Mouse (Mus musculus) lung, postnatal 0 days (tissue): ENCODE data around the gene Pcdh15. TPM values are rescaled to one million over a fixed set of nuclear protein-coding genes. Genes with fewer than 3 reads are reported as not detected.

Experiments used
- ATAC-seq: fragments of 200-750 bp; cut with Nextera tagmentation; 2 replicates; pipeline ENCODE4 v1.8.0; 2017; ENCODE audit warnings: moderate library complexity
- DNase-seq: peaks from one replicate; pipeline ENCODE4 v3.0.0-alpha.2; 2016; ENCODE audit warnings: low spot score
- H3K27ac ChIP-seq: fragments of 300-500 bp; sonication (generic); 2 replicates; pipeline ENCODE4 v1.5.1; 2014; ENCODE audit warnings: antibody characterized with exemption, mild to moderate bottlenecking, low read length, mixed read lengths
- H3K27me3 ChIP-seq: fragments of 300-500 bp; sonication (generic); replicated peaks from 2 replicates; pipeline ENCODE4 v1.6.1; 2014; ENCODE audit warnings: low read length, mixed read lengths; ENCODE audit not compliant: insufficient read depth
- H3K36me3 ChIP-seq: fragments of 300-500 bp; sonication (generic); 2 replicates; pipeline ENCODE4 v1.6.1; 2014; ENCODE audit warnings: low read length, mixed read lengths; ENCODE audit not compliant: insufficient read depth
- H3K4me1 ChIP-seq: fragments of 300-500 bp; sonication (generic); 2 replicates; pipeline ENCODE4 v1.6.1; 2014; ENCODE audit warnings: antibody characterized with exemption, low read depth, low read length, mixed read lengths; ENCODE audit not compliant: insufficient read depth
- H3K4me2 ChIP-seq: fragments of 300-500 bp; sonication (generic); replicated peaks from 2 replicates; pipeline ENCODE4 v1.6.1; 2014; ENCODE audit warnings: low read depth, mild to moderate bottlenecking, low read length, moderate library complexity, mixed read lengths
- H3K4me3 ChIP-seq: fragments of 300-500 bp; sonication (generic); 2 replicates; pipeline ENCODE4 v1.5.1; 2014; ENCODE audit warnings: low read depth, low read length
- H3K9ac ChIP-seq: fragments of 300-500 bp; sonication (generic); replicated peaks from 2 replicates; pipeline ENCODE4 v1.6.1; 2014; ENCODE audit warnings: low read depth, mild to moderate bottlenecking
- H3K9me3 ChIP-seq: fragments of 300-500 bp; sonication (generic); 2 replicates; pipeline ENCODE4 v1.6.1; 2016; ENCODE audit warnings: low read length, mixed read lengths
- CTCF ChIP-seq: IDR thresholded peaks from 2 replicates; pipeline ENCODE4 v1.5.1; 2016; ENCODE audit warnings: antibody characterized with exemption, mild to moderate bottlenecking
- EP300 ChIP-seq: IDR thresholded peaks from 2 replicates; pipeline ENCODE4 v1.6.1; 2016; ENCODE audit warnings: antibody characterized with exemption, mild to moderate bottlenecking, control low read depth
- WGBS: fragments of 180-500 bp; shearing (Covaris S2); extraction: QIAGEN DNeasy Blood & Tissue Kit; methylation state at CpG from one replicate; pipeline ENCODE4 v1.1.7; 2014; 5-methylcytosine and 5-hydroxymethylcytosine counted together
- polyA plus RNA-seq: library from polyadenylated mRNA; unstranded; fragments of >200 nt; fragmentation: Nextera tagmentation; extraction: Ambion mirVana; gene quantifications from 2 replicates; pipeline ENCODE4 v1.2.1, GENCODE M21; 2015

Gene Pcdh15
- polyA plus RNA-seq, 1 experiment from 2014 or later = 0.06 TPM

- DNase-seq = no peak
- no peak overlapping the region for H3K27ac ChIP-seq
- H3K27me3 ChIP-seq = no peaks in the 10 kb centered on the region
- TF ChIP-seq CTCF = no peak
- TF ChIP-seq EP300 = no peak
- no peaks in the 10 kb centered on the region for H3K9me3 ChIP-seq
- ATAC-seq = no peak
- WGBS = 42% methylated on average over 2 of the region's 2 CpGs
- no peak overlapping the region for H3K9ac ChIP-seq
- no peak overlapping the region for H3K4me2 ChIP-seq
- H3K4me3 ChIP-seq = no peak overlapping the region
- no peaks in the 10 kb centered on the region for H3K4me1 ChIP-seq
- H3K36me3 ChIP-seq = no peaks in the 10 kb centered on the region
Observed at GRCm38 (mm10) chr10:74621837-74622236, 1522.7 kb downstream of the Pcdh15 start.

- no peaks in the 10 kb centered on the region for H3K4me1 ChIP-seq
- no peaks in the 10 kb centered on the region for H3K9me3 ChIP-seq
- DNase-seq = no peak
- TF ChIP-seq CTCF = no peak
- TF ChIP-seq EP300 = no peak
- no peaks in the 10 kb centered on the region for H3K27me3 ChIP-seq
- no peak overlapping the region for H3K4me3 ChIP-seq
- WGBS = 56% methylated on average over 4 of the region's 4 CpGs
- no peak overlapping the region for H3K9ac ChIP-seq
- ATAC-seq = no peak
- no peak overlapping the region for H3K4me2 ChIP-seq
- no peaks in the 10 kb centered on the region for H3K36me3 ChIP-seq
- no peak overlapping the region for H3K27ac ChIP-seq
Observed at GRCm38 (mm10) chr10:74625715-74626114, 1526.6 kb downstream of the Pcdh15 start.

GRCm38 (mm10) chr10:74626596-74626995, 1527.5 kb downstream of the Pcdh15 start:
- Histone ChIP-seq H3K36me3 (no peaks in the 10 kb centered on the region), H3K27ac (no peak overlapping the region), H3K27me3 (no peaks in the 10 kb centered on the region), H3K4me3 (no peak overlapping the region), H3K4me1 (no peaks in the 10 kb centered on the region), H3K9me3 (no peaks in the 10 kb centered on the region), H3K4me2 (no peak overlapping the region), H3K9ac (no peak overlapping the region)
- no peak for ATAC-seq
- no peak for TF ChIP-seq EP300
- no peak for TF ChIP-seq CTCF
- no peak for DNase-seq
- WGBS = 37% methylated on average over 10 of the region's 10 CpGs

GRCm38 (mm10) chr10:74631314-74631713, 1532.2 kb downstream of the Pcdh15 start:
- TF ChIP-seq CTCF = no peak
- no peak for TF ChIP-seq EP300
- WGBS = 73% methylated on average over 9 of the region's 9 CpGs
- H3K9me3 ChIP-seq = no peaks in the 10 kb centered on the region
- H3K4me2 ChIP-seq = no peak overlapping the region
- DNase-seq (no peak), ATAC-seq (no peak)
- no peak overlapping the region for H3K4me3 ChIP-seq
- no peak overlapping the region for H3K9ac ChIP-seq
- H3K27me3 ChIP-seq = no peaks in the 10 kb centered on the region
- no peaks in the 10 kb centered on the region for H3K4me1 ChIP-seq
- H3K36me3 ChIP-seq = no peaks in the 10 kb centered on the region
- H3K27ac ChIP-seq = no peak overlapping the region

GRCm38 (mm10) chr10:74637040-74637439, 1537.9 kb downstream of the Pcdh15 start:
- H3K4me1 ChIP-seq = no peaks in the 10 kb centered on the region
- TF ChIP-seq CTCF (no peak), EP300 (no peak)
- no peak overlapping the region for H3K4me2 ChIP-seq
- no peak for ATAC-seq
- DNase-seq = no peak
- H3K36me3 ChIP-seq = no peaks in the 10 kb centered on the region
- 51% methylated on average over 4 of the region's 4 CpGs for WGBS
- H3K4me3 ChIP-seq = no peak overlapping the region
- no peaks in the 10 kb centered on the region for H3K27me3 ChIP-seq
- no peak overlapping the region for H3K9ac ChIP-seq
- no peaks in the 10 kb centered on the region for H3K9me3 ChIP-seq
- H3K27ac ChIP-seq = no peak overlapping the region

- TF ChIP-seq EP300 (no peak), CTCF (peak; percentile 43)
- DNase-seq = no peak
- Histone ChIP-seq H3K27ac (no peak overlapping the region), H3K9me3 (no peaks in the 10 kb centered on the region), H3K27me3 (no peaks in the 10 kb centered on the region), H3K4me3 (no peak overlapping the region), H3K36me3 (no peaks in the 10 kb centered on the region), H3K9ac (no peak overlapping the region), H3K4me2 (no peak overlapping the region), H3K4me1 (no peaks in the 10 kb centered on the region)
- 48% methylated on average over 6 of the region's 6 CpGs for WGBS
- ATAC-seq = no peak
Observed at GRCm38 (mm10) chr10:74642125-74642524, 1543.0 kb downstream of the Pcdh15 start.

- 68% methylated on average over 1 of the region's 1 CpGs for WGBS
- Histone ChIP-seq H3K4me2 (no peak overlapping the region), H3K27ac (no peak overlapping the region), H3K9me3 (no peaks in the 10 kb centered on the region), H3K27me3 (no peaks in the 10 kb centered on the region), H3K4me3 (no peak overlapping the region), H3K36me3 (no peaks in the 10 kb centered on the region), H3K4me1 (no peaks in the 10 kb centered on the region), H3K9ac (no peak overlapping the region)
- no peak for DNase-seq
- no peak for ATAC-seq
- TF ChIP-seq EP300 = no peak
Observed at GRCm38 (mm10) chr10:74663171-74663570, 1564.0 kb downstream of the Pcdh15 start.
